ENCODE assay signal across 16 mouse cellular contexts in the genomic region with DNA sequence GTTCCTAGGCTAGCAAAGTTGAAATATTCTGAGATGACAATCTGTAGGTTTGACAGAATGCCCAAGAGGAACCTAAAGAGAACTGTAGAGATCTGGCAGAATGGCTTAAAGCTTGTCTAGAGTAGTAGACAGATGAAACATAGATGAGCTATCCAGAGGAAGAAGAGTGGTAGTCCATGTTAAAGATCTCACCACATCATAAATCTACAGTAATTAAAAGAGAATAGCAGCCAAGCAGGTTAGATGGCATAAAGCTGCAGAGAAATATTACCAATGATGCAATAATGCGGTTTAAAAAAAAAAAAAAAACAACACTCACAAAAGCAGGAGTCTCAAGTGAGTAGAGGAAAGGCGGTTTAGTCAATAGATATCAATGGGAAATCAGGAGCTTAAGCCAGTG.
"Had no signal": no experiment of that assay in that cellular context is flagged by ENCODE, and none has a peak within 500 bp of the region (broad histone marks: within the 10 kb centered on the region; RNA-seq: fewer than 3 reads in every experiment).

No protein-coding gene starts in this region.

- H3K4me3 ChIP-seq: neural tube, embryonic 13.5 days; neural tube, embryonic 15.5 days; stomach, embryonic 15.5 days had no signal

- DNase-seq: retina, postnatal 1 day; right cerebral cortex, adult 18-20 months; right cerebral cortex, postnatal 14 days; right cerebral cortex, postnatal 25 days; right cerebral cortex, postnatal 4 days; spleen, adult 18-20 months; thymus, adult 18-20 months; thymus, adult 2 months; thymus, postnatal 14 days; thymus, postnatal 25 days; thymus, postnatal 36 days; thymus, postnatal 4 days had no signal

- H3K9me3 ChIP-seq: neural tube, embryonic 13.5 days; neural tube, embryonic 15.5 days; stomach, embryonic 15.5 days had no signal

- H3K27ac ChIP-seq: neural tube, embryonic 13.5 days; neural tube, embryonic 15.5 days; stomach, embryonic 15.5 days; stomach, postnatal 0 days had no signal

- H3K27me3 ChIP-seq: neural tube, embryonic 13.5 days; neural tube, embryonic 15.5 days; stomach, embryonic 15.5 days had no signal

- H3K36me3 ChIP-seq: neural tube, embryonic 13.5 days; neural tube, embryonic 15.5 days; stomach, embryonic 15.5 days had no signal
